Mouse (Mus musculus) heart, embryonic 13.5 days (tissue): Measurements from ENCODE around the gene Rassf1. TPM values are rescaled to one million over a fixed set of nuclear protein-coding genes. Genes with fewer than 3 reads are reported as not detected.

Source experiments
- ATAC-seq: fragments of 200-750 bp; cut with Nextera tagmentation; 2 replicates; pipeline ENCODE4 v1.8.0; 2017; ENCODE audit warnings: moderate TSS enrichment; ENCODE audit not compliant: insufficient number of reproducible peaks, low FRiP score, low TSS enrichment; ENCODE audit errors: extremely low read depth
- H3K27ac ChIP-seq: fragments of 300-500 bp; sonication (generic); replicated peaks from 2 replicates; pipeline ENCODE4 v1.5.1; 2015; ENCODE audit warnings: moderate library complexity, mild to moderate bottlenecking, inconsistent platforms
- H3K27me3 ChIP-seq: fragments of 300-500 bp; sonication (generic); replicated peaks from 2 replicates; pipeline ENCODE4 v1.6.1; 2015; ENCODE audit warnings: mild to moderate bottlenecking, inconsistent platforms
- H3K36me3 ChIP-seq: fragments of 300-500 bp; sonication (generic); 2 replicates; pipeline ENCODE4 v1.6.1; 2015; ENCODE audit warnings: mild to moderate bottlenecking, inconsistent platforms
- H3K4me1 ChIP-seq: fragments of 300-500 bp; sonication (generic); 2 replicates; pipeline ENCODE4 v1.6.1; 2015; ENCODE audit warnings: inconsistent platforms
- H3K4me2 ChIP-seq: fragments of 300-500 bp; sonication (generic); 2 replicates; pipeline ENCODE4 v1.6.1; 2015; ENCODE audit warnings: inconsistent platforms, mild to moderate bottlenecking, moderate library complexity
- H3K4me3 ChIP-seq: fragments of 300-500 bp; sonication (generic); 2 replicates; pipeline ENCODE4 v1.5.1; 2015; ENCODE audit warnings: moderate library complexity, mild to moderate bottlenecking, inconsistent platforms
- H3K9ac ChIP-seq: fragments of 300-500 bp; sonication (generic); 2 replicates; pipeline ENCODE4 v1.6.1; 2015; ENCODE audit warnings: inconsistent platforms, mild to moderate bottlenecking, moderate library complexity
- H3K9me3 ChIP-seq: fragments of 300-500 bp; sonication (generic); 2 replicates; pipeline ENCODE4 v1.6.1; 2016; ENCODE audit warnings: inconsistent platforms
- WGBS: fragments of 180-500 bp; shearing (Covaris S2); methylation state at CpG from one replicate; pipeline ENCODE4 v1.1.7; 2015; ENCODE audit warnings: mixed read lengths; 5-methylcytosine and 5-hydroxymethylcytosine counted together
- polyA plus RNA-seq: library from polyadenylated mRNA; unstranded; fragments of >200 nt; fragmentation: Nextera tagmentation; extraction: Ambion mirVana; gene quantifications from 2 replicates; pipeline ENCODE4 v1.2.1, GENCODE M21; 2015

Gene Rassf1
- polyA plus RNA-seq, 1 experiment from 2014 or later: 47.6 TPM

DNA sequence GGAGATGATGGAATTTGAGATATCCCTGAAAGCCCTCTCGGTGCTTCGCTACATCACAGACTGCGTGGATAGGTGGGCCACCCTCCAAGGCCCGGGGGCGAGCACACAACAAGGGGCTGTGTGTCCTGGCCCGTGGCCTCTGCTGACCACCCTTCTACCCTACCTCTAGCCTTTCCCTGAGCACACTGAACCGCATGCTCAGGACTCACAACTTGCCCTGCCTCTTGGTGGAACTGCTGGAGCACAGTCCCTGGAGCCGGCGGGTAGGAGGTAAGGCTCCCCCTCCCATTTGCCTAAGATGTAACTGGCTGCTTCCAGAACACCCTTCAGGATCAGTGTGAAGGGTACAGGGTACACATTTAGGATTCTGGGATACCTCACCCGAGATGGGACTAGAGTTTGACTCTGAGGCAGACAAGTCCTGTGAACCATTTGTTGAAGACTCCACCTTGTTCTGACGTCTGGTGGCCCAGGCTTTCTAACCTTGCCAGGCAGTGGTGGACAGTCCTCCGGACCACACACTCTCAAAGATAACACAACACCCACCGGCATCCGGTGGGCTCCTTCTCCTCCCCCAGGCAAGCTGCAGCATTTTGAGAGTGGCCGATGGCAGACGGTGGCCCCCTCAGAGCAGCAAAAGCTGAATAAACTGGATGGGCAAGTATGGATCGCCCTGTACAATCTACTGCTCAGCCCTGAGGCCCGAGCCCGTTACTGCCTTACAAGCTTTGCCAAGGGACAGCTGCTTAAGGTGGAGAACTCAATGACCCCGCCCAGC is 1.9 kb upstream of the Rassf1 start:
- H3K4me3 ChIP-seq: no peak overlapping the region
- H3K36me3 ChIP-seq: peaks cover 10% of the 10 kb centered on the region
- no peak overlapping the region for H3K27ac ChIP-seq
- H3K4me1 ChIP-seq: peaks cover 48% of the 10 kb centered on the region
- ATAC-seq: no peak
- peaks cover 46% of the 10 kb centered on the region for H3K27me3 ChIP-seq
- H3K9ac ChIP-seq: no peak overlapping the region
- H3K4me2 ChIP-seq: no peak overlapping the region
- H3K9me3 ChIP-seq: no peaks in the 10 kb centered on the region
- 80% methylated on average over 20 of the region's 20 CpGs for WGBS

GRCm38 (mm10) chr9:107550491-107551116 is 751 bp upstream of the Rassf1 start:
- peak overlapping the region; percentile 58 for H3K4me3 ChIP-seq
- H3K4me2 ChIP-seq: peak overlapping the region; percentile 96
- peak overlapping the region; percentile 51; the same call in 1 of the 2 replicates for H3K27ac ChIP-seq
- peaks cover 50% of the 10 kb centered on the region for H3K4me1 ChIP-seq
- WGBS: 35% methylated on average over 23 of the region's 23 CpGs
- H3K36me3 ChIP-seq: no peaks in the 10 kb centered on the region
- peaks cover 46% of the 10 kb centered on the region for H3K27me3 ChIP-seq
- ATAC-seq: no peak
- no peaks in the 10 kb centered on the region for H3K9me3 ChIP-seq
- H3K9ac ChIP-seq: peak overlapping the region; percentile 83

GRCm38 (mm10) chr9:107551890-107552355 is 568 bp downstream of the Rassf1 start:
- peak overlapping the region; percentile 51 for H3K27ac ChIP-seq
- 16% methylated on average over 8 of the region's 8 CpGs for WGBS
- no peaks in the 10 kb centered on the region for H3K9me3 ChIP-seq
- H3K36me3 ChIP-seq: peaks cover 6% of the 10 kb centered on the region
- peaks cover 46% of the 10 kb centered on the region for H3K27me3 ChIP-seq
- H3K9ac ChIP-seq: peak overlapping the region; percentile 83
- peak overlapping the region; percentile 96 for H3K4me2 ChIP-seq
- peak overlapping the region; percentile 58 for H3K4me3 ChIP-seq
- H3K4me1 ChIP-seq: peaks cover 58% of the 10 kb centered on the region
- no peak for ATAC-seq

DNA sequence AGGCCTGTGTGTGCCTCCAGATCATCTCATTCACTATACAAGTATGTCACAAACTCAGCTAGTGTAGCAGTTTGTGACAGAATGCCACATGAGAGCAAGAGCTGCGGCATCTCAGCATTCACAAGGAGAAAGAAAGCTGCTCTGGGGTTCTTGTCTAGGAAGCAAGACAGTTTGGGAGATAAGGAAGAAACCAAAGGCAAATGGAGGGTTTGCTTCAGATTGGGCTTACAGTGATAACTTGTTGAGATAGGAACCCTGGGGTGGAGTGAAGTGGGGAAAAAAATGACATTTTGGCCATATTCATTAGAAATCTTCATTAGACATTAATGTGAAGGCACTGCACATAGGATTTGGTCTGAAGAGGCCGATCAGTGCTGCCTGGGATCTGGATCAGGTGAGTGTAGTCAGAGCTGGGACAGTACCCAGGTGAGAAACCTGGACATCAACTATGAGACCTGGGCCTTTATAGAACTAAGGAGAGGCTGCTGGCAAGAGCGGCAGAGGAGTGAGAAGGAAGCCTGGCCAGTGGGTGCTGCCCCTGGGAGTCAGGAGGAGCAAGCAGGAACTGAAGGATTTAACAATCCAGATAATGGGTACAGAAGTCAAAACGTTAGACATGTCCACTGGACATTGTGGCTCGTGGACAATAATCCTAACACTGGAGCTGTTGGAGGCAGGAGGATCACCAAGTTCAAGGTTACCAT is 1.5 kb downstream of the Rassf1 start:
- Histone ChIP-seq H3K4me3 (peak overlapping the region; percentile 86), H3K4me2 (peak overlapping the region; percentile 96), H3K36me3 (peaks cover 15% of the 10 kb centered on the region), H3K9ac (peak overlapping the region; percentile 88), H3K4me1 (peaks cover 56% of the 10 kb centered on the region), H3K9me3 (no peaks in the 10 kb centered on the region), H3K27ac (no peak overlapping the region), H3K27me3 (peaks cover 41% of the 10 kb centered on the region)
- WGBS: 77% methylated on average over 5 of the region's 5 CpGs
- ATAC-seq: no peak

DNA sequence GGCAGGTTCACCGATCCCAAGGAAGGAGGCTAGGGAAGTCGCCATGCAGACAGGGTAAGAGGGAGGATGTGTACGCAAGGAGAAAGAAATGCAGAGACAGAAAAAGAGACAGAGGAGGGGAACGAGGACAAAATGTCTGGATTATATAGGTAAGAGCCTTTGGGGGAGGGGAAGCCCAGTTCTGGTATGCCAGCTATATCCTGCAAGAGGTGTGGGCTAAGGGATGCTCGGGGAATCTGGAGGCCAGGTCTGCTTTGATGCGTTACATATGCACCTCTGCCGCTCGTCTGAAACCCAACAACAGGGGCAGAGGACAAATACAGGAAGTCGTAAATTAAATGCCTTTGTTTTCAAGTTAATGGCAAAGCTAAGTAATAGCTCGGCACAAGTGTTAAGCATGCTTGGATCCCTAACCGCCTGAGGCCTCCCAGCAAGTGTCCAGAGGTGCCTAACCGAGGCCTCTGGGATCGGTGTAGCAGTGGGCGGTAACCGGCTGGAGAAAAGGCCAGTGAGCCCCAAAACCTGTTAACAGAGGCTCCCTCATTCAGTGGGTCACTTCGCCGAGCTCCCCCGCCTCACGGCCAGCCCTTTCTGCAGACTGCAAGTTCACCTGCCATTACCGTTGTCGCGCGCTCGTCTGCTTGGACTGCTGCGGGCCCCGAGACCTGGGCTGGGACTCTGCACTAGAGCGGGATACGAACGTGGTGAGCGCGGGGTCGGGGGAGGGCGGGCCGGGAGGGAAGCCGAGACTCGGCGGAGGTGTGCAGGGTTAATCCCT is 2.4 kb downstream of the Rassf1 start:
- 8% methylated on average over 37 of the region's 37 CpGs for WGBS
- H3K9ac ChIP-seq: peak overlapping the region; percentile 88
- H3K4me2 ChIP-seq: peak overlapping the region; percentile 96
- peaks cover 24% of the 10 kb centered on the region for H3K36me3 ChIP-seq
- peaks cover 56% of the 10 kb centered on the region for H3K4me1 ChIP-seq
- peaks cover 32% of the 10 kb centered on the region for H3K27me3 ChIP-seq
- H3K27ac ChIP-seq: peak overlapping the region; percentile 99
- H3K4me3 ChIP-seq: peak overlapping the region; percentile 86
- no peaks in the 10 kb centered on the region for H3K9me3 ChIP-seq
- peak; percentile 17; the same call in 1 of the 2 replicates for ATAC-seq

DNA sequence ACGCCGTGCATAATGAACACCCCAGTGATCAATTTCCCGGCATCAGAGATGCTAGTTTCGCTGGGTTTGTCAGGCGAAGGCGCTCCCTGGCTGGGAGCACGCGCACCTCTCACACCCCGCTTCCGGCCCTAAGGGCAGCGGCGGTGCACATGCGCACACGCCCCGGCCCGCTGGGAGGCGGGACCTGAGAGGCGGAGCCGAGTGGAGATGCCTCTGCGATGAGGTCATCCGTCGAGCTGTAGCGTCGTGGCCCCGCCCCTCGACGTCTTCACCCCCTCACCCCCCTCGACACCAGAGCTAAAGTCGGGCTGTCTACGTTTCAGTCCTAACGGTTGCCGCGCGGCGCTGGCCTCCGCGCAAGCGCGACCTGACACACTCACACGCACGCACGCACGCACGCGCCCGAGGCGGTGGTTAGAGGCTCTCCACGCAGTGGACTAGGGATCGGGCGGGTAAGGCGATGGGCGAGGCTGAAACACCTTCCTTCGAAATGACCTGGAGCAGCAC is 3.0 kb downstream of the Rassf1 start:
- peaks cover 25% of the 10 kb centered on the region for H3K27me3 ChIP-seq
- H3K4me3 ChIP-seq: peak overlapping the region; percentile 86
- peak overlapping the region; percentile 99 for H3K27ac ChIP-seq
- under 1% methylated on average over 53 of the region's 53 CpGs for WGBS
- peak; percentile 88 for ATAC-seq
- H3K4me1 ChIP-seq: peaks cover 56% of the 10 kb centered on the region
- no peaks in the 10 kb centered on the region for H3K9me3 ChIP-seq
- peaks cover 30% of the 10 kb centered on the region for H3K36me3 ChIP-seq
- peak overlapping the region; percentile 95 for H3K9ac ChIP-seq
- peak overlapping the region; percentile 96 for H3K4me2 ChIP-seq

GRCm38 (mm10) chr9:107555031-107555457 is 3.7 kb downstream of the Rassf1 start:
- no peak for ATAC-seq
- peak overlapping the region; percentile 99 for H3K27ac ChIP-seq
- peak overlapping the region; percentile 95 for H3K9ac ChIP-seq
- 0% methylated on average over 23 of the region's 23 CpGs for WGBS
- peaks cover 19% of the 10 kb centered on the region for H3K27me3 ChIP-seq
- H3K4me1 ChIP-seq: peaks cover 56% of the 10 kb centered on the region
- no peaks in the 10 kb centered on the region for H3K9me3 ChIP-seq
- H3K4me2 ChIP-seq: peak overlapping the region; percentile 96
- peaks cover 37% of the 10 kb centered on the region for H3K36me3 ChIP-seq
- peak overlapping the region; percentile 86 for H3K4me3 ChIP-seq

- peaks cover 44% of the 10 kb centered on the region for H3K36me3 ChIP-seq
- H3K9me3 ChIP-seq: no peaks in the 10 kb centered on the region
- H3K27ac ChIP-seq: peak overlapping the region; percentile 99
- peak overlapping the region; percentile 95 for H3K9ac ChIP-seq
- no peak for ATAC-seq
- 20% methylated on average over 2 of the region's 2 CpGs for WGBS
- peaks cover 54% of the 10 kb centered on the region for H3K4me1 ChIP-seq
- H3K27me3 ChIP-seq: peaks cover 12% of the 10 kb centered on the region
- peak overlapping the region; percentile 86 for H3K4me3 ChIP-seq
- peak overlapping the region; percentile 96 for H3K4me2 ChIP-seq
Observed at GRCm38 (mm10) chr9:107555701-107556100, 4.3 kb downstream of the Rassf1 start.

DNA sequence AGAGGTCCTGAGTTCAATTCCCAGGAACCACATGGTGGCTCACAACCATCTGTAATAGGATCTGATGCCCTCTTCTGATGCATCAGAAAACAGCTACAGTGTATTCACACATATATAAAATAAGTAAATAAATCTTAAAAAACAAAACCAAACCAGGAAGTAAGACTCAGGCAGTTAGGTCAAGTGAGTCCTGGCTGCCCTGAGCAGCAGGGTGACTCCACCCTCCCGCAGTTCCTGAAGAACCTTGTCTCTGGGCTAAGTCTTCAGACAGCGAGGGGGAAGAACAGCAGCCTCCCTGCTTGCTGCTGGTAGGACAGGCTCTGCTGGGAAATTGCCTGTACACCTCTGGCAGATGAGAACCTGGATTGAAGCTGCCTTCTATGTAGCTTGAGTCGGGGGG is 5.0 kb downstream of the Rassf1 start:
- peak overlapping the region; percentile 86 for H3K4me3 ChIP-seq
- peak overlapping the region; percentile 95 for H3K9ac ChIP-seq
- H3K27me3 ChIP-seq: peaks cover 8% of the 10 kb centered on the region; the same call in 1 of the 2 replicates
- H3K4me2 ChIP-seq: peak overlapping the region; percentile 96
- no peaks in the 10 kb centered on the region for H3K9me3 ChIP-seq
- 0 out of 2 replicates have a peak overlapping the region, but pooled peaks have one; percentile 12 for H3K27ac ChIP-seq
- WGBS: 52% methylated on average over 3 of the region's 3 CpGs
- peaks cover 48% of the 10 kb centered on the region for H3K4me1 ChIP-seq
- ATAC-seq: no peak
- peaks cover 50% of the 10 kb centered on the region for H3K36me3 ChIP-seq

DNA sequence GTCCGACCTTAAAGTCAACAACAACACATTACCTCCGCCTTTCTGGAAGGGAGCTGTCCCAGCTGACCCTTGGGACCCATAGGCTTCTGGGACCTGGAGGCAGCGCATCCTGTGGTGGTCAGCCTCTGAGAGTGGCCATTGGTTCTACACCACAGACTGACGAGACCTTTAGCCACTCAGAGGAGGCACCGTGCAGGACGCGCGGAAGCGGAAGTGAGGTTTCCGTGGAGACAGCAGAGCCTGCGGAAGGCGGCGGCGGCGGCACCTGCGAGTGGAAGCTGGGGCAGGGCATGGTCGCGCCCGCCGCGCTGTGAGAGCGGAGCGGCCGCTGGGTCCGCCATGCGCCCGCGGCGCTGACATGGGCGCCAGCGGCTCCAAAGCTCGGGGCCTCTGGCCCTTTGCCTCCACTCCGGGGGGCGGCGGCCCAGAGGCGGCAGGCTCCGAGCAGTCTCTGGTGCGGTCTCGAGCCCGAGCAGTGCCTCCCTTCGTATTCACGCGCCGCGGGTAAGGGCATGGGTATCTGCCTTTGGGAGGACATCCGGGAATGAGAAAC is 11.8 kb downstream of the Rassf1 start, which contains the start of gene Tusc2:
TSS of gene Tusc2 (plus strand) at position 227 of the 553 bp plus-strand sequence.
- Histone ChIP-seq H3K27ac (peak within 1 kb of the TSS; percentile 76), H3K9me3 (no peaks in the 10 kb centered on the region), H3K36me3 (peaks cover 59% of the 10 kb centered on the region), H3K4me2 (peak within 1 kb of the TSS; percentile 90), H3K27me3 (no peaks in the 10 kb centered on the region), H3K4me3 (peak within 1 kb of the TSS; percentile 93), H3K4me1 (peaks cover 49% of the 10 kb centered on the region), H3K9ac (peak within 1 kb of the TSS; percentile 94)
- WGBS: under 1% methylated on average over 43 of the region's 46 CpGs
- ATAC-seq: peak; percentile 92
